Mouse (Mus musculus) heart, postnatal 0 days (tissue): ENCODE data around the gene Wasf3.

Experiments
- CTCF ChIP-seq: IDR thresholded peaks from 2 replicates; pipeline ENCODE4 v1.5.1; 2016; ENCODE audit warnings: antibody characterized with exemption, control low read depth, low read depth
- EP300 ChIP-seq: IDR thresholded peaks from 2 replicates; pipeline ENCODE4 v1.6.1; 2016; ENCODE audit warnings: antibody characterized with exemption, low read depth

- TF ChIP-seq CTCF (no peak), EP300 (no peak)
These were observed 22.1 kb upstream of the Wasf3 start for GRCm38 (mm10) chr5:146362711-146363110.
